Mouse (Mus musculus): ENCODE data around the gene Rlbp1.

DNA sequence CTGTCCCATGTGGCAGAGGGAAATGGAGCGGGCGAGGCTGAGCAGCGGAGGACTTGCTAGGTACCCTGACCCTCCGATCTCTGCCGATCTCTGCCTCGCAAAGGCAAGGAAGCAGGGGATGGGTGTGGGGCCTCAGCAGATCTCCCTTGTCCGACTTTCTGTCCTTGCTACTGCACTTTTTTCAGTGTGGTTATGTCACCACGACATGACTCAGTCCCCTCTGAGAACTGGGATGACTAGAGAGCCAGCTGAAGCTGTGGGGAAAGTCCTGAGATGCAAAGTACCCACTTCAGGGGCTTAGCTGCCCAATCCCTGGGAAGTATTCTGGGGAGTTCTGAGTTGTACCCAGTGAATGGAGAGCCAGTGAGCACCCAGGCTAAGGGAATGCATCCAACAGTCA, 292 bp upstream of the Rlbp1 start:
- no peak for TF ChIP-seq CTCF (IDR thresholded peaks at IDR 0.05)
- TF ChIP-seq EP300 (IDR thresholded peaks at IDR 0.05; ENCODE audit: insufficient read depth, low read depth, low read length), result no peak
- TF ChIP-seq POLR2A (IDR thresholded peaks at IDR 0.05; ENCODE audit: insufficient read depth, low read depth, low read length), result no peak
